Mouse (Mus musculus): Measurements from ENCODE around the gene Rps3a1. TPM values are rescaled to one million over a fixed set of nuclear protein-coding genes. Genes with fewer than 3 reads are reported as not detected.

The Rps3a1 gene
- polyA plus RNA-seq, 1 experiment, result 1,788 TPM

DNA sequence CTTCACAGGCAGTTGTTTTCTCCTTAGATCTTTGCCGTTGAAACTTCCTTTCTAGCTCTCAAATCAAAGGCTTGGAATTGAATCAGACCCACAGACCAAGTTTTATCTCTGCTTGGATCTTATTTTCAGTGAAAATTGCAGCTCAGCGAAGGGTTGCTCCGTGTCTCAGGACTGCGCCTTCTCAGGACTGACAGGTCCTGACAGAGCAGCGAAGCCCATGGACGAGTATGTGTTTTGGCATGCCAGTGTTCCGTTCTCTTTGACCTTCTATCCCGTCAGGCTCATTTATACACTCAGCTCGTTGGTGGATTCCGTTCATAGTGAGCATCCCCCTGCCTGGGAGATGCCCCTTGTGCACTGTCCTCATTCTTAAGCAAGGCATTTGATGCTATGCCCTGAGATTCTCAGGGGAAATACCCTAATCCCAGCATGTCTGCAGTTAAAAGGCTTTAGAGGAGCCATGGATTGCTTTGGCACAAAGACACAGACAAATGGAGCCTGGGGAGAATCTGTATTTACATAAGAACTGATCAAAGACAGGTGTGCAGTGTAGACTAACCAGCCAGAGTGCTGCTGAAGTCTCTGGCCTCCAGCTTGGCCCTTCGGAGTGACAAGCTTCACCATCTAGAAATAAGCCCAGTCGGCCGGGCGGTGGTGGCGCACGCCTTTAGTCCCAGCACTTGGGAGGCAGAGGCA is 23.1 kb downstream of the Rps3a1 start:
- H3K4me3 ChIP-seq (ENCODE audit: insufficient read depth, low read length), result no peak overlapping the region
- TF ChIP-seq POLR2A (IDR thresholded peaks at IDR 0.05; ENCODE audit: low read depth, low read length) (no peak), CTCF (IDR thresholded peaks at IDR 0.05; ENCODE audit: borderline replicate concordance, insufficient read depth, low read length) (no peak)
- H3K4me1 ChIP-seq (ENCODE audit: control insufficient read depth, insufficient read depth, low read length), result no peaks in the 10 kb centered on the region; the same call in 1 of the 2 replicates
- no peak overlapping the region for H3K27ac ChIP-seq (ENCODE audit: insufficient read depth, low read length)

DNA sequence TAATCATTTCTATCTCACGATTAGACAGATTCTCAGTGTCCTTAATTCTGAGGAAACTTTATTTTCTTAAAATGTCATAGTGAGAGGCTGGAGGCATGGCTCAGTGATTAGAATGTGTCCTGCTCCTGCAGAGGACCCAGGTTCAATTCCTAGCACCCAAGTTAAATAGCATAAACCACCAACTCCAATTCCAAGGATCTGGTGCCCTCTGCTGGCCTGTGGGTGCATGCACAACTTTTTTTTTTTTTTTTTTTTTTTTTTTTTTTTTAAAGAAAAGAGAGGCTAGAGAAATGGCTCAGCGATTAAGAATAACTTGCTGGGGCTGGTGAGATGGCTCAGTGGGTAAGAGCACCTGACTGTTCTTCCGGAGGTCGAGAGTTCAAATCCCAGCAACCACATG is 25.6 kb downstream of the Rps3a1 start:
- no peak for TF ChIP-seq POLR2A (IDR thresholded peaks at IDR 0.05; ENCODE audit: low read depth, low read length)
- TF ChIP-seq CTCF (IDR thresholded peaks at IDR 0.05; ENCODE audit: borderline replicate concordance, insufficient read depth, low read length), result no peak
- H3K4me1 ChIP-seq (ENCODE audit: control insufficient read depth, insufficient read depth, low read length), result no peaks in the 10 kb centered on the region; the same call in 1 of the 2 replicates
- no peak overlapping the region for H3K4me3 ChIP-seq (ENCODE audit: insufficient read depth, low read length)
- H3K27ac ChIP-seq (ENCODE audit: insufficient read depth, low read length), result no peak overlapping the region

DNA sequence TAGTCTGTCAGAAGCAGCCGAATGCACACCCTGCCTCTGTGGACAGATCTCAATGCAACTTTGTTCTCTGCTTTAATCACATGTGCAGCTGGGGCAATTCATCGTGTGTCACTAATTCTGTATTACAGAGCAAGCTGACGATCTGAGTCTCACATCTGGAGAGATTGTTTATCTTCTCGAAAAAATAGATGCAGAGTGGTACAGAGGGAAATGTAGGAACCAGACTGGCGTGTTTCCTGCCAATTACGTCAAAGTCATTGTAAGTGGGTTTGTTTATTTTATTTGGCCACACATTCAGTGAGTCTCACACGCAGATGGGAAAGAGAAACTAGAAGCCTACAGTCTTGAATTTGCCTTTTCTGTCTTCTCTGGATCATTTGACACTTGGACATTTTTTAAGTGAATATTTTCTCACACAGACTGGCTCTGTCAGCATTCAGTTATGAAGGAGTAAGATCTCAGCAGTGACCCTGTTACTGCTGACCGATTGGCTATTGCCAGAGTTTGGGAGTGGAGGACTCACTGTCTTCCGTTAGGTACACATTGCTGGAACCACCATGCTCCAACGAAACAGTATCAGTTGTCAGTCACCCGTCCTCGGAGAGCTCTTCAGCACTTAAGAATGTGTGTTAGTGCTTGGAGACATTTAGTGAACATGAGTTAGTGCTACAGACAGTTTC is 27.7 kb downstream of the Rps3a1 start:
- Histone ChIP-seq H3K4me3 (ENCODE audit: insufficient read depth, low read length) (no peak overlapping the region; the same call in 1 of the 2 replicates), H3K27ac (ENCODE audit: insufficient read depth, low read length) (peak overlapping the region; percentile 72), H3K4me1 (ENCODE audit: control insufficient read depth, insufficient read depth, low read length) (no peaks in the 10 kb centered on the region; the same call in 1 of the 2 replicates)
- TF ChIP-seq CTCF (IDR thresholded peaks at IDR 0.05; ENCODE audit: borderline replicate concordance, insufficient read depth, low read length) (no peak), POLR2A (IDR thresholded peaks at IDR 0.05; ENCODE audit: low read depth, low read length) (no peak)

DNA sequence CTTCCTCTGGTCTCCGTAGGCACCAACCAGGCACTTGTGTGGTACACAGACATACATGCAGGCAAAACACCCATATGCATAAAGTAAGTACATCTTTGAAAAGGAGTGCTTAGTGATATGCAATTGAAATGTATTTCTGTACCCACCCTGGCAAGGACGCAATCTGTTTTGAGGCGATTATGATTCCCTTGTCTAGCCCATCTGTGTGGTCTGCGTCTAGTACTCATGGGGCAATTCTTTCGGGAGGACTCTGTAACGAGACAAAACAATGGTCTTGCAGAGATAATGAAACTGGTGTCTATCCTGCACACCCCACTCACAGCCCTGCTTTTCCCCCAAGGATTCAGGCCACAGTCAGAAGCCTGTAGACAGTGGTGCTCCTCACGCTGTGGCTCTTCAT is 29.7 kb downstream of the Rps3a1 start:
- no peaks in the 10 kb centered on the region; the same call in 1 of the 2 replicates for H3K4me1 ChIP-seq (ENCODE audit: control insufficient read depth, insufficient read depth, low read length)
- no peak overlapping the region for H3K27ac ChIP-seq (ENCODE audit: insufficient read depth, low read length)
- TF ChIP-seq POLR2A (IDR thresholded peaks at IDR 0.05; ENCODE audit: low read depth, low read length) (no peak), CTCF (IDR thresholded peaks at IDR 0.05; ENCODE audit: borderline replicate concordance, insufficient read depth, low read length) (no peak)
- no peak overlapping the region for H3K4me3 ChIP-seq (ENCODE audit: insufficient read depth, low read length)

DNA sequence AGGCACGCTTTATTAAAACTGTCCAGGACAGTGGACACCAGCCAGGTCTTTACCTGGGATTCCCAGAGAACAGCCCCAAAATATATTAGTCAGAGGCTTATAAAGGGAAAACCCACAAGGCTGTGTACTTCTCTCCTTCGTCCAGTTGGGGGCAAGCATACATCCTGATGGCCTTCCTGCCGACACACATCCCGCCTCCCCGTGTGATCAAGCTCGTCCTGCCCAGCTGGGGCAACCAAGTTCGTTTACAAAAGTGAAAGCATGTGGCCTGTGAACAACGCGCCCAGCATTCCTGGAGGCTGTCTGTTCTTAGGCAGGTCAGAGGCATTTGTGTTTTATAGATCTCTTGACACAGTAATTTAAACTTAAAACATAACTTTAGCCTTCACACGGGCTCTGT is 32.4 kb downstream of the Rps3a1 start:
- no peaks in the 10 kb centered on the region; the same call in 1 of the 2 replicates for H3K4me1 ChIP-seq (ENCODE audit: control insufficient read depth, insufficient read depth, low read length)
- H3K27ac ChIP-seq (ENCODE audit: insufficient read depth, low read length), result no peak overlapping the region
- H3K4me3 ChIP-seq (ENCODE audit: insufficient read depth, low read length), result no peak overlapping the region
- peak; percentile 55; the same call in 1 of the 2 replicates for TF ChIP-seq CTCF (IDR thresholded peaks at IDR 0.05; ENCODE audit: borderline replicate concordance, insufficient read depth, low read length)
- TF ChIP-seq POLR2A (IDR thresholded peaks at IDR 0.05; ENCODE audit: low read depth, low read length), result no peak

DNA sequence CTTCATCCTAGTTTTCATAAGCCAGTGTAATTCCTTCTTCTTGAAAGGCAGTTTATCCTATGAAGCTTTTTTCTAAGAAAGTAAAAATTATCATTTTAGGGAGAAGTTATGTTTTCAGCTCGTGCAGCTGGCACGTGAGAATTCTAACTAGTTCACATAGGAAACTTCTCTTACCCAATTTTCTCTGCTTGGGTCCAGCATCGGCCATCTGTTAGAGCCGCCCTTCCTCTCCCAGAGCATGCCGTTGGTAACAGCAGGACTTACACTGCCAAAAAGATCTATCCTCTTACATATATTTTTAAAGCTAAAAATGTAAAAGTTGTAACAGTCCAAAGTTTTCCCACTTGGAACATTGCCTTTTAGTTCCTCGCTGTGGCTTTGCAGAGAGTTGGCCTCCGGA is 33.4 kb downstream of the Rps3a1 start:
- TF ChIP-seq POLR2A (IDR thresholded peaks at IDR 0.05; ENCODE audit: low read depth, low read length) (no peak), CTCF (IDR thresholded peaks at IDR 0.05; ENCODE audit: borderline replicate concordance, insufficient read depth, low read length) (no peak)
- H3K4me1 ChIP-seq (ENCODE audit: control insufficient read depth, insufficient read depth, low read length), result no peaks in the 10 kb centered on the region
- no peak overlapping the region for H3K4me3 ChIP-seq (ENCODE audit: insufficient read depth, low read length)
- H3K27ac ChIP-seq (ENCODE audit: insufficient read depth, low read length), result no peak overlapping the region

DNA sequence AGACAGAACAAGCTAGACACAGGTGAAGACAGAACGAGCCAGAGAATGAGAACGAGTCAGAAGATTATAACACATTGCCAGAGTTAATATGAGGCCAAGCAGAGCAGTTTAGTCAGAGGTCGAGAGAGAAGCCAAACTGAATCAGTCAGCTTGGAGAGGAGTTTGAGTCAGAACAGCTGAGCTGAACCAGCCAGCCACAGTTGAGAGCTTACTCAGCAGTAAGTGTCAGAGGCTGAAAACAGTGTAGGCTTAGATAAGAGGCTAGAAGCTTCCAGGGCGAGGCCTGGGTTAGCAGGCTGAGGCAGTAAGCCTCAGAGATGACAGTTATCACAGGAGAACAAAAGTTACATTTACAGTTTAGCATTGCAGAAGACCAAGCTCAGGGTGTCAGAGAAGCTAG is 33.9 kb downstream of the Rps3a1 start:
- Histone ChIP-seq H3K27ac (ENCODE audit: insufficient read depth, low read length) (no peak overlapping the region), H3K4me1 (ENCODE audit: control insufficient read depth, insufficient read depth, low read length) (no peaks in the 10 kb centered on the region), H3K4me3 (ENCODE audit: insufficient read depth, low read length) (no peak overlapping the region)
- TF ChIP-seq POLR2A (IDR thresholded peaks at IDR 0.05; ENCODE audit: low read depth, low read length) (no peak), CTCF (IDR thresholded peaks at IDR 0.05; ENCODE audit: borderline replicate concordance, insufficient read depth, low read length) (no peak)

DNA sequence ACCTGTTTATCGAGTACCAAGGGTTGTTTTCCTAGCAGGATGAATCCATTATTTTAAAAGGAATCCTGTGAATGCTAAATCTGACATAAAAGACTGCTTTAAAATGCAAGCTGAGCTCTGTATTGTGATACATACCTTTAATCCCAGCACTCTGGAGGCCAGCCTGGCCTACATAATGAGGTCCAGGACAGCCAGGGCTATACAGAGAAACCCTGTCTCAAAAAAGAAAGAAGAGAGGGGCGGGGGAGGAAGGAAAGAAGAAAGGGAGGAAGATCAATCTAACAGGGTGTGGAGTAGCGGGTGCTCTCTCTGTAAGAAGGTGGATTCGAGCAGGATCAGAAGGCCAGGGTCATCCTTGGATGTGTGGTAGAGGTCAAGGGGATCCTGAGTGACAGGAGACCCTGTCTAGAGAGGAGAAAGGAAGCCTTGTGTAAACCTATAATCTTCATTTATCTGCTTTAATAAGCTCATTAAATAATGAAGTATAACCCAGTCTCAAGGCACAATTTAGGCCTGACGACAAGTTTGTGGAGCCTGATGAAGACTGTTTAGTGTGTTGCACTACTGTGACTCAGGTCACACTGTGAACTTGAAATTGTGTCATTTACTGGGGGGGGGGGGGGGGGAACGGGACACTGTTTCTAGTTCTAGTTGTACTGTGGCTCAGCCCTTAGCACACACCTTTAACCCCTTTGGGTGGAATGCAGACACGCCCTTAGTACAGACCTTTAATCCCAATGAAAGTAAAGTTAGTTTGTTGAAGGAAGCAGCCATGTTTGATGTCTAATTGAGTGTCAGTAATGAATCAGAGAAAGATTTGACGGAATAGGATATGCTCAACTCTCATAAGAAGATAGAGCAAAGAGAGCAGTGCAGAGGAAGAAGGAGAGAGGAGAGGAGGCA is 34.6 kb downstream of the Rps3a1 start:
- H3K4me3 ChIP-seq (ENCODE audit: insufficient read depth, low read length), result no peak overlapping the region
- no peaks in the 10 kb centered on the region for H3K4me1 ChIP-seq (ENCODE audit: control insufficient read depth, insufficient read depth, low read length)
- no peak overlapping the region for H3K27ac ChIP-seq (ENCODE audit: insufficient read depth, low read length)
- TF ChIP-seq POLR2A (IDR thresholded peaks at IDR 0.05; ENCODE audit: low read depth, low read length), result no peak

DNA sequence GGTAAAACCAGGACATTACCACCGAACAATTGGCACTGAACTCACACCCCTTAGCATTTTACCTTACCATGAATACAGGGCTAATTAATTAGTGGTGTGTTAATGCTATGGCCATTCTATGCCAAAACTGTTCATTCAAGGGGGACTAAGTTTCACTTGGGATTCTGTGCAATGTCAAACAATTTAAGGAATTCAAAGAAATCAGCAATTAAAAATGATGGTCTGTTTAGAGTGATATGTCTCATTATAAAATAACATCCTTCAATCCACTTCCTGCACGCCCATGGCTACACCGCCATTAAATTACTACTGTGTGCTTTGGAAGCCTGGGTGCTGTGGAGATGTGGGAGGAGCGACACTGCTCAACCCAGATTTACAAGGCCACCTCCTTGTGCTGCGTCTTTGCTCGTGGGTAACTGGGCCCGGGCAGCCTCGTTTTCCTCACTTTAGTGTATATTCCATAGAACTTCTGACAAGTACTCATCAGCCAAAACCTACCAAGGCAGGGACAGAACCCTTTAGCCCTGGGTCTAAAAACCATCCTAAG is 36.3 kb downstream of the Rps3a1 start:
- no peaks in the 10 kb centered on the region for H3K4me1 ChIP-seq (ENCODE audit: control insufficient read depth, insufficient read depth, low read length)
- TF ChIP-seq CTCF (IDR thresholded peaks at IDR 0.05; ENCODE audit: borderline replicate concordance, insufficient read depth, low read length), result no peak
- no peak for TF ChIP-seq POLR2A (IDR thresholded peaks at IDR 0.05; ENCODE audit: low read depth, low read length)

More for the DNA sequence above, 36.3 kb downstream of the Rps3a1 start:
- H3K4me3 ChIP-seq (ENCODE audit: insufficient read depth, low read length), result no peak overlapping the region
- no peak overlapping the region for H3K27ac ChIP-seq (ENCODE audit: insufficient read depth, low read length)
